Mouse (Mus musculus): ENCODE results near the gene Rad9b. TPM values are rescaled to one million over a fixed set of nuclear protein-coding genes. Genes with fewer than 3 reads are reported as not detected.

Rad9b gene
- polyA plus RNA-seq, 1 experiment, result 6.9 TPM

DNA sequence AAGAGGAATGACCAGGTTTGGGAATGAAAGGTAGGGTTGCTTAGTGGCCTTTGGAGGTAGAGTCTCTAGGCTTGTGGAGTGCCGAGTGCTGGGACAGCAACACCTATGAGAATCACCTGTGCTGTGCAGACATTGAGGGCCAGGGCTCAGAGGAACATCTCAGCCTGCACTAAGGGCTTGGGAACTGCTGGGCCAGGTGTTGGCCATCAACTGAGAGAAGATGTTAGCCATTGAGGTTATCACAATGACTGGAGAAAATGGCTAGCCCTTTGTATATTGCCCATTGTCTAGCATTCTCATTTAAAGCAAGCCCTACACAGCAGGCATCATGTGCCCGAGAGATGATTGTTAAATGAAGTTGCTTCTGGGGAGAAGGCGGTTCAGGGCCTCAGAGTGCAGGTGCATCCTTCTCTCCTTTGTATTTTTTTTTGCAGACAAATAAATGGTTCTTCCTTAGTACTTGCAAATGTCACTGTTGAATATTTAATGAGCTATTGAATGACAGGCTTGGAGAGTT is 59.8 kb downstream of the Rad9b start:
- TF ChIP-seq CTCF (IDR thresholded peaks at IDR 0.05; ENCODE audit: borderline replicate concordance, insufficient read depth, low read depth, low read length) (no peak), POLR2A (IDR thresholded peaks at IDR 0.05; ENCODE audit: borderline replicate concordance, insufficient read depth, low read length) (no peak)
- DNase-seq, result no peak
- WGBS, result 69% methylated on average over 3 of the region's 3 CpGs
- H3K27me3 ChIP-seq (ENCODE audit: control insufficient read depth, insufficient read depth, low read length), result no peaks in the 10 kb centered on the region
- no peak overlapping the region for H3K4me3 ChIP-seq (replicated peaks; ENCODE audit: insufficient read depth, low read depth, low read length)
- no peak overlapping the region for H3K27ac ChIP-seq (ENCODE audit: insufficient read depth, low read length)
- peaks cover 31% of the 10 kb centered on the region for H3K4me1 ChIP-seq (ENCODE audit: control insufficient read depth, insufficient read depth, low read length)

DNA sequence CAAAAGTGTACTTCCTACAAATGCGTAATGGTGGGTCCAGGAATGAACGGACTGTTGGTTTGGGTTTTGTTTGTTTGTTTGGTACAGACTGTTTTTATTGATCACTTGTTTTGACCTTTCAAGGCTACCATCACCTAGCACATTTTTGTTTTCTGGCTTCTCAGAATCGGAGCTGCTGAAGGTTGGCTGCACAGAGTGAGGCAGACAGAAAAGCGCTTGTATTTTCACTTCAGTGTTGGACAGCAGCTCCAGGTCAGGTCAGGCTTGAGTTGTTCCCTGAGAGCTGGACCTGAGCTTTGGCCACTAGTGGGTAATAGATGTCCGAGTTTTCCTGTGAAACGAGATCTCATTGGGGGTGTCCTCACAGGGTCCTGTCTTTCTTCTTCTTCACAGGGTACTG is 60.9 kb downstream of the Rad9b start:
- peaks cover 31% of the 10 kb centered on the region for H3K4me1 ChIP-seq (ENCODE audit: control insufficient read depth, insufficient read depth, low read length)
- no peaks in the 10 kb centered on the region for H3K27me3 ChIP-seq (ENCODE audit: control insufficient read depth, insufficient read depth, low read length)
- H3K27ac ChIP-seq (ENCODE audit: insufficient read depth, low read length), result no peak overlapping the region
- no peak for DNase-seq
- 70% methylated on average over 6 of the region's 6 CpGs for WGBS
- TF ChIP-seq CTCF (IDR thresholded peaks at IDR 0.05; ENCODE audit: borderline replicate concordance, insufficient read depth, low read depth, low read length), result no peak
- TF ChIP-seq POLR2A (IDR thresholded peaks at IDR 0.05; ENCODE audit: borderline replicate concordance, insufficient read depth, low read length), result no peak
- no peak overlapping the region for H3K4me3 ChIP-seq (replicated peaks; ENCODE audit: insufficient read depth, low read depth, low read length)

DNA sequence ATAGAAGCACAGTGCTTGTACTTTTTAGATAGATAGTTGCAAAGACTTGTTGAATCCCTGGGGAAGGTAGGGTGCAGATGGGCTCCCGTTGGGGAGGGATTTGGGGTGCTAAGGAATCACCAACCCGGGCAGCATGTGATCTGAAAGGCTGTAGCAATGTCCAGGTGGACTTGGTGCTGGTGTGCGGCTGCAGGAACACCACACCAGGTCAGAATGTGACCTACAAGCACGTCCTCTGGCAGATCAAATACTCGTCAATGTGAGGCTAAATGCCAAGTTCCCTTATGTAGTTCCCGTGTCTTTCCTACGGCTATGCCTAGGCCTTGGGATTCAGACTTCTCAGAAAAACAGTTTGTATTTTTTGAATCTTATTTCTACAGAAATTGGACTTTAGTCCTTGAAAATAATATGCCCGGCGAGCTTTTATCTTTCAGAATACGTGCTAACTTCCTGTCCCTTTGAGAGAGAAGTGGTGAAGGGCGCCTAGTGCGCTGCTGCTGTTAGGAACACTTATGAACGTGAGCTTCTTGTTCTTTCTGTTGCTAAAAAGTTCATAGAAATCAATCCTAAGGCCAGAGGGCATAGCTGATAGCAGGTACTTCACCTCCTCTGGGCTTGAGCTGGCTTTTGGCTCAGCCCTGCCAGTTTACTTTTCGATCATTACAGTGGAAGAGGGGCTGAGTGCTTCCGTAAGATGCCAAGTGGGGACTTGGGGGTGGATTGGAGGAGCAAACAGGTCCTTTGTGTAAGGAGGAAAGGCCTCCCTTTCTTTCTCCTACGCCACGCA is 62.3 kb downstream of the Rad9b start:
- H3K27me3 ChIP-seq (ENCODE audit: control insufficient read depth, insufficient read depth, low read length), result no peaks in the 10 kb centered on the region
- H3K4me3 ChIP-seq (replicated peaks; ENCODE audit: insufficient read depth, low read depth, low read length), result no peak overlapping the region
- no peak for DNase-seq
- H3K27ac ChIP-seq (ENCODE audit: insufficient read depth, low read length), result no peak overlapping the region
- TF ChIP-seq CTCF (IDR thresholded peaks at IDR 0.05; ENCODE audit: borderline replicate concordance, insufficient read depth, low read depth, low read length) (no peak), POLR2A (IDR thresholded peaks at IDR 0.05; ENCODE audit: borderline replicate concordance, insufficient read depth, low read length) (no peak)
- peaks cover 32% of the 10 kb centered on the region for H3K4me1 ChIP-seq (ENCODE audit: control insufficient read depth, insufficient read depth, low read length)
- 60% methylated on average over 17 of the region's 17 CpGs for WGBS

DNA sequence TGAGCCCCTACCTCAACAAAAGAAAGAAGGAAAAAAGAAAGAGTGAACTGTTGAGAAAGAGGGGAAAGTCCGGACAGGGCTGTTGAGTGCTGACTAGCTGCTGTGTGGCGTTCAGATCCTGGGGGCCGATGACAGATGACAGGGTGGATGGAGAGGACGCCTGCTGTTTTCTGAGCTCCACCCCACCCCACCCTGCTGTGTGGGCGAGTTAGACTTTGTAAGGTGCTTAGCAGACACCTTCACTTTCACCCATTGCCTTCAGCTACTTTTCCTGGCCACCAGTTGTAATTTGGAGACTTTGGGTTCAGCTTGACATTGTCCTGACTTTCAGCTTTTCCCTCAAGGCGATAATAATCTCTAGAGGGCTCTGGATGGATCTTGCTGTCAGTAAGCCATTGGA is 62.9 kb downstream of the Rad9b start:
- Histone ChIP-seq H3K4me3 (replicated peaks; ENCODE audit: insufficient read depth, low read depth, low read length) (no peak overlapping the region), H3K4me1 (ENCODE audit: control insufficient read depth, insufficient read depth, low read length) (peaks cover 32% of the 10 kb centered on the region), H3K27me3 (ENCODE audit: control insufficient read depth, insufficient read depth, low read length) (no peaks in the 10 kb centered on the region), H3K27ac (ENCODE audit: insufficient read depth, low read length) (no peak overlapping the region)
- WGBS, result 35% methylated on average over 6 of the region's 6 CpGs
- DNase-seq, result no peak
- TF ChIP-seq CTCF (IDR thresholded peaks at IDR 0.05; ENCODE audit: borderline replicate concordance, insufficient read depth, low read depth, low read length) (no peak), POLR2A (IDR thresholded peaks at IDR 0.05; ENCODE audit: borderline replicate concordance, insufficient read depth, low read length) (no peak)

DNA sequence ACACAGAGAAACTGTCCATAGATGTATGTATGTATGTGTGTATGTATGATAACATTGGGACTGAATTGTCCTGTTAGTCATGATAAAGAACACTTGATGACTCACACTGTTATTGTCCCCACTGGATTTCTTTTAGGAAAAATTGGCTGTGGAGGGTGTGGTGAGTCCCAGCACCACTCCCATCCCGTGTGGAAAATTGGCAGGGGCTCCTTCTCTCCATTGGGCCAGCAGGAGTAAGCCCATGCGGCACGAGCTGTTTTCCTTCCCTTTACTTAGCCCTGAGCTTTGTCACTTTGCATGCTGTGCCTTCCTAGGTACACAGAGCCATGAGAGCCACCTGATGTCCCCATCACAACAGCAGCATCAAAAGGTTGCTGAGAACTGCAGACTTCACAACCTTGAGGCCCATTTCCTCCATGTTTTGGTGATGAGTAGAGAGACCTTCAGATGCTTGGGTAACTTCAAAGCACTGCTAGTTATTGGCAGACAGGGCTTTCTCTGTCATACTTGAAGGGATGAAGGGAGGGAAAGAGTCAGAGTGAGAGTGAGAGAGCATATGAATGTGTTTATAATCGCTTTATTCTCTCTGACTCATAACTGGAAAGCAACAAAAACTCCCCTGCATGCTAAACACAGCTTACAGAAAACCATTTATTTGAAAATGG is 65.8 kb downstream of the Rad9b start:
- TF ChIP-seq CTCF (IDR thresholded peaks at IDR 0.05; ENCODE audit: borderline replicate concordance, insufficient read depth, low read depth, low read length), result no peak
- H3K27me3 ChIP-seq (ENCODE audit: control insufficient read depth, insufficient read depth, low read length), result no peaks in the 10 kb centered on the region
- H3K27ac ChIP-seq (ENCODE audit: insufficient read depth, low read length), result no peak overlapping the region
- peaks cover 18% of the 10 kb centered on the region for H3K4me1 ChIP-seq (ENCODE audit: control insufficient read depth, insufficient read depth, low read length)
- no peak for DNase-seq
- H3K4me3 ChIP-seq (replicated peaks; ENCODE audit: insufficient read depth, low read depth, low read length), result no peak overlapping the region
- 29% methylated on average over 4 of the region's 4 CpGs for WGBS

DNA sequence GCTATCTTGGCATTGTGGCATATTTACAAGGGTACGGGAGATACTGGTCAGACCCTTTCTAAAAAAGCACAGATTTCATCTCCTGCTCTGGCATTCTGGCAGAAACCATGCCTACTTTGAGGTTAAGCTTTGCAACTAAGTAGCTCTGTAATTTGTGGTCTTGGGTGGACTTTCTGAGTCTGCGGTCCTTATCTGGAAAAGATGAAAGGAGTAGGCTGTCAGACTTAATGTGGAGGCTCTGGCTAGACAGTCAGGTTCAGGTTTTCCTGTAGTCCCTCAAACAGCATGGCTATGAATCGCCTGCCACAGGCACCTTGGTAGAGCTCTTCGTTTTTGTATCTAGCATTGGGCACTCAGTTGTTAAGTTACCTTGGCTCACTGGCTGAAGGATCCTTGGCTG is 67.0 kb downstream of the Rad9b start:
- Histone ChIP-seq H3K27ac (ENCODE audit: insufficient read depth, low read length) (no peak overlapping the region), H3K4me1 (ENCODE audit: control insufficient read depth, insufficient read depth, low read length) (peaks cover 18% of the 10 kb centered on the region), H3K27me3 (ENCODE audit: control insufficient read depth, insufficient read depth, low read length) (no peaks in the 10 kb centered on the region), H3K4me3 (replicated peaks; ENCODE audit: insufficient read depth, low read depth, low read length) (no peak overlapping the region)
- TF ChIP-seq CTCF (IDR thresholded peaks at IDR 0.05; ENCODE audit: borderline replicate concordance, insufficient read depth, low read depth, low read length), result no peak
- no peak for TF ChIP-seq POLR2A (IDR thresholded peaks at IDR 0.05; ENCODE audit: borderline replicate concordance, insufficient read depth, low read length)
- WGBS, result 63% methylated on average over 4 of the region's 4 CpGs
- DNase-seq, result no peak

DNA sequence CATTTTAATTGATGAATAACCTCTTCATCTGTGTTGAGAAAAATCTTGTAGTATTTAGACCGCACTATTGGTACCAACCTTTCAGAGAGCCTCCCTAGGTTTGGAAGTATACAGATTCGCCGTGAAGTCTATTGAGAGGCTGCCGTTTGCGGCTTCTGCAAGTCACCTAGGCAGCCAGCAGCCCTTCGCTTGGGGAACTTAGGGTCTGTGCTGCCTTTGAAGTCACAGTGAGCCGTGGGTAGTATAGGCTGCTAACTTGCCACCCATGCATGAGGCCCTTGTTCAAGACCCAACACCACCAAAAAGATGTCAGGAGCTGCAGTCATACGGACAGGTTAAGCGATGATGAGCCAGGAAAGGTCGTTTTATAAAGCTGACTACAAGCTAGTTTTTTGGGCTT is 67.8 kb downstream of the Rad9b start:
- H3K4me3 ChIP-seq (replicated peaks; ENCODE audit: insufficient read depth, low read depth, low read length), result peak overlapping the region; percentile 28
- no peak for DNase-seq
- H3K27me3 ChIP-seq (ENCODE audit: control insufficient read depth, insufficient read depth, low read length), result no peaks in the 10 kb centered on the region
- H3K4me1 ChIP-seq (ENCODE audit: control insufficient read depth, insufficient read depth, low read length), result peaks cover 14% of the 10 kb centered on the region
- TF ChIP-seq CTCF (IDR thresholded peaks at IDR 0.05; ENCODE audit: borderline replicate concordance, insufficient read depth, low read depth, low read length) (no peak), POLR2A (IDR thresholded peaks at IDR 0.05; ENCODE audit: borderline replicate concordance, insufficient read depth, low read length) (no peak)
- WGBS, result 62% methylated on average over 10 of the region's 10 CpGs
- H3K27ac ChIP-seq (ENCODE audit: insufficient read depth, low read length), result no peak overlapping the region; the same call in 1 of the 2 replicates

DNA sequence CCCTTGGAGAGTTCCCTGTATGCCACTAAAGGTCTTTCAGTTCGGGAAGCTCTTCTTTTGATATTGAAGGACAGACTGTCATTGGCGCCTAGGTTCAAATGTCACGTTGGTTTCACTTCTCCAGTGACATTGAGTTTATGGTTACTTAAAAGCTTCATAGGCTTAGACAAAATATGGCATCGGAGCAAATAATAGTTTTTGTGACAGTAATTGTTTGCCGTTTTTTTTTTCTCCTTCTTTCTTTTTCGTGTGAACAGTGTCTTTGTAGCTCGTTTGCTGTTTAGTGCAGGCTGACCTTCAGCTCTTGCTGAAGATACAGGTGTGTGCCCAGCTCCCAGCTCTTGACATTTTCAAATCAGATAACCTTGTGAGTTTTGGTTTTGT is 68.3 kb downstream of the Rad9b start:
- 35% methylated on average over 7 of the region's 7 CpGs for WGBS
- H3K4me3 ChIP-seq (replicated peaks; ENCODE audit: insufficient read depth, low read depth, low read length), result peak overlapping the region; percentile 78
- H3K27me3 ChIP-seq (ENCODE audit: control insufficient read depth, insufficient read depth, low read length), result no peaks in the 10 kb centered on the region
- peak overlapping the region; percentile 39; the same call in 1 of the 2 replicates for H3K27ac ChIP-seq (ENCODE audit: insufficient read depth, low read length)
- DNase-seq, result no peak
- TF ChIP-seq CTCF (IDR thresholded peaks at IDR 0.05; ENCODE audit: borderline replicate concordance, insufficient read depth, low read depth, low read length) (no peak), POLR2A (IDR thresholded peaks at IDR 0.05; ENCODE audit: borderline replicate concordance, insufficient read depth, low read length) (no peak)
- peaks cover 11% of the 10 kb centered on the region for H3K4me1 ChIP-seq (ENCODE audit: control insufficient read depth, insufficient read depth, low read length)

All from cerebellum, adult 2 months (tissue).